Mouse (Mus musculus) kidney, postnatal 36 days (tissue): ENCODE measurements around the gene Cxadr.

Experiments used
- DNase-seq, 2 experiments: peaks; one replicate each; pipeline ENCODE4 v3.0.0; 2021 to 2022; ENCODE audit warnings: mixed read lengths in 2 of 2

Cxadr gene

GRCm38 (mm10) chr16:78301183-78301830, at the start of gene Cxadr:
Gene Cxadr (plus strand): TSS chr16:78301489.
- peak; percentile 89 to 92 for DNase-seq

DNA sequence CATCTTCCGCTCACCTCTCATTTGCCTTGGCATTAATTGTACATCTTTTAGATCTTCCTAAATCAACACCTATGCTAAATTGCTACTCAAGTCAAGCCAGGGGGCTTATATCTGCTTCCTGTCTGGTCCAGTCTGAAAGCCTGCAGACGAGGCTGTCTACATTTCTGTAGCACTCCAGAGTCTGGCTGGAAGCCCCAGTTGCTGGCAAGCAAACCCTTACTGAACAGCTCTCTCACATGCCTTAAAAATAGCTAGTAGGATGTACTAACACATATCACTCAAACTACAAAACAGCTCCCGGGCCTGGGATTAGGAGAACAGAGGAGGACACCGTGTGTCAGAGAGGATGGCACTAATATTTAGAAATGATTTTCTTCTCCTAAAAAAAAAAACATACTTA, 42.3 kb upstream of the Cxadr start:
- DNase-seq = no peak

DNA sequence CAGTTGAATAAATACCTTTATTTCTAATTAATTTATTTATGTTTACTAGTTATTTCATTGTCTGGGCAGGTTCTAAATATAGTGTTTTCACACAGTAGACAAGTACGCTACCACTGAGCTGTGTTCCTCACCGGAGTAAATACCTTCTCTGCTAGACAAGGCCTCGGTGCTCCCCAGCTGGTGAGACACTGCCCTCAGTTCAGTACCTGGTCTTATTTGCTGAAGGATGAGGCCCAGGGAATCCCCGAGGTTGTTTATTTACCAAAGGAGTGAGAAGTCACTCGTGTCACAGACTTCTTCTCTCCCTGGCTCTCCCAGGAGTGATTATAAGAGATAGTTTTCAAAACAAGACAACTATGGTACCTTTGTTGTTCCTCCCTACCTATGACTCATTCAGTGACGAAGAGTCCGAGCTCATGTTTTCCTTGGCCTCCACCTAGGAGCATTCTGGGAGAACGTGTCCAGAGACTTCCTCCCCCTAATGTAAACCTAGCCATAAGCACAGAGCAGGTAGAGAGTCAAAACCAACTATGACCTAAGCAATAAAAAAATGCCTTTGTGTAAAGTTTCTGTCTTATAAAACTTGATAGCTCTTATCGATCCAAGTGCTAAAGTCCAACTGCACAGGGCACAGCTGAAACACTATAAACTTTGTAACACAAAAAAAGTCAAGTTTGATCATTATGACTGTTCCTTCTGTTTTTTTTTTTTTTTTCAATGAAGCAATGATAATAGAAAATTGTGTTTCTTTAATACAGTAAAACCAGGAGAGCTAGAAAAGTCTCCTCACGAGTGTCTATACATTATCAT, 41.0 kb upstream of the Cxadr start:
- no peak for DNase-seq

DNA sequence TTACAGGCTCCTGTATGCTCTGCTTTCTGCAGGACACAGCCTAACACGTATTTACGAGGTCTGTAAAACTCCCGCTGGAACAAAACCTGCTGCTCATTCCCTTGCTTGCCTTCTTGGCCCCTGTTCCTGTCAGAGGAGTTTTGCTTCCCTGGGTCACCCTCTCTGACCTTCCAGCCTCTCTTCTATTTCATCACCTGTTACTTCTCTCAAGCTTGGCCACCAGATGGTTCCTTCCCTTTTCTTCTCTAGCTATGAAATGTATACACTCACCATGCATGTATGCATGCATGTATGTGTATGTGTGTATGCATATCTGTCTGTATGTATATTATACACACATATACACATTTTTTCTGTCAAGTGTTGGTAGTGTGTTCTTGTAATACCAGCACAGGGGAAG, 39.8 kb upstream of the Cxadr start:
- DNase-seq = no peak

DNA sequence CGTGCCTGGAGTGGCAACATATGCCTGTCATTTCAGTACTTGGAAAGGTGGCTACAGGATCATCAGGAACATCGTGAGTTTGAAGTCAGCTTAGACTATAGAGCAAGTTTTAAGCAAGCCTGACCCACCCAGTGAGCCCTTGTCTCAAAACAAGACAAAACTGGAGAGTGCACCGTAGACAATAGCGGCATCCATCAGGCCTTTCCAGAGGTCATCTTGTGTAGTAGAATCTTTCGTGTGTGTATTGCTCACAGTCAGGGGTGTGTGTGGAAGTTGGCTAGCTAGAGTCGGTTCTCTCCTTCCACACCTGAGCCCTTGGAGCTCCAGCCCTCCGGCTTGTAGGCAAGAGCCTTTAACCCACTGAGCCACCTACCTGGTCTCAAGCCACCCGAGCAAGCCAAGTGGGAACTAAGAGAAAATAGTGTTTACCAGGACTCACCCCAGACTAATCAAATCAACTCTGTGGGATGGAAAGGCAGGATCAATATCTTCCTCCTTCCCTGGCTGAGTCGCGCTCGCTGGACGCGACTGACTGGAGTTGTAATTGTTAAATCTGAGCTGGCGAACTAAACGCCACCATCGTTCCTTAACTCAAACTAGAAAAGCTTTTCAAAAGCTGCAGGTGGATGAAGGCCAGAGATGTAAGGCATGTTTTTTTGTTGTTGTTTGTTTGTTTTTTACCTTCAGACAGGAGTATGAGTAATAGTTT, 36.7 kb upstream of the Cxadr start:
- DNase-seq = no peak

- peak; percentile 83 to 88 for DNase-seq
Measured at GRCm38 (mm10) chr16:78265151-78265590, 36.1 kb upstream of the Cxadr start.

GRCm38 (mm10) chr16:78265826-78266225, 35.5 kb upstream of the Cxadr start:
- no peak for DNase-seq

GRCm38 (mm10) chr16:78267453-78267852, 33.8 kb upstream of the Cxadr start:
- no peak for DNase-seq

DNA sequence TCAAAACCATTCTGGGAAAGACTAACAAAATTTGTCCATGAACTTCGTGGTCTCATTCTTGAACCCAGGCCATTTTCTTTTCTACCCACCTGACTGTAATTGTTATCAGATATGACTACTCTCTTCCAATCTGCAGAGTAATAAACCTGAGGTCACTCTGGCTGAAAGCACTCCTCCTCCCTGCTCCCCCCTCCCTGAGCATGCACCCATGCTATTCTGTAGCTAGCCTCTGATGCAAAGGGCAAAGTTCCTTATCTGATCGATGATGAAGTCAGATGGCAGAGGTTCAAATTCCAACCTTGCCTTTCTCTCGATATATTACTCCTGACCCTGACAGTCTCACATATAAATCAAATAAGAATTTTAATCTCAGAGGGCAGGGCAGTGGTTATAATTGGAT, 33.1 kb upstream of the Cxadr start:
- no peak for DNase-seq

DNA sequence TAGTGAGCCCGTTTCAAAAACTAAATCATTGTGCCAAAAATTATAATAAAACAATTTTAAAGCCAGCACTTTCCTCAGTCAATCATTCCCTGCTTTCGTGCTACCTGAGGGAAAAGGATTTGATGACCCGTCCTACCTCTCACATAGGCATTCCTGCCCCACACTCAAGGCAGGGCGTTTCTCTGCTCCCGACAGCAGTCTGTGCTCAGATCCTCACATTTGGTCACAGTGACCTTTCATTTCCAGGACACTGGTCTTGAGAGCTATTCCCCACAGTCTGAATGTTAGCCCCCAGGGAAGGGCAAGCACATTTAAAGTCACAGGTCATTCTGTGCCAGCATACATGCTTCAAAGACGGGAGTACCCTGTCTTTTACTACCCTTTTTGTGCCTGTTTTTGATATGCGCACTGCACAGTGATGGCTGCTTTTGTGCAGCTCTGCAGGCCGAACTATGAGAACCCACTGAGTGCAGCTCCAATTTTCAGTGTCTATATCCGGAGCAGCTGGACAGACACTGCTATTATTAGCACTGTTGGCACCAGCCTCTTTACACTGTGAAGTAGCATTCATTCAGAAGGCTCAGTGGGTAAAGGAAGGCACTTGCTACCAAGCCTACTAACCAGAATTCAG, 26.3 kb upstream of the Cxadr start:
- no peak for DNase-seq

GRCm38 (mm10) chr16:78277567-78277966, 23.7 kb upstream of the Cxadr start:
- DNase-seq = no peak

- DNase-seq = no peak
Measured at GRCm38 (mm10) chr16:78280093-78280881, 21.0 kb upstream of the Cxadr start.

- no peak for DNase-seq
Measured at GRCm38 (mm10) chr16:78283231-78283630, 18.1 kb upstream of the Cxadr start.

DNA sequence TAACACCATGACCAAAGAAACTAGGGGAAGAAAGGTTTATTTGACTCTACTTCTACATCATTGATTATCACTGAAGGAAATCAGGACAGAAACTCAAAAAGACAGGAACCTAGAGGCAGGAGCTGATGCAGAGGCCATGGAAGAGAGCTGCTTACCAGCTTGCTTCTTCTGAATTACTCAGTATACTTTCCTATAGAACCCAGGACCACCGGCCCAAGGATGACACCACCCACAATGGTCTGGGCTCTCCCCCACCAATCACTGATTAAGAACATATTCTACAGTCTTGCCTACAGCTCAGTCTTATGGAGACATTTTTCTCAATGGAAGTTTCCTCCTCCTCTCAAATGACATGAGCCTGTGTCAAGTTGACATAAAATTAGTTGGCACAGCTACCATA, 7.2 kb upstream of the Cxadr start:
- no peak for DNase-seq

DNA sequence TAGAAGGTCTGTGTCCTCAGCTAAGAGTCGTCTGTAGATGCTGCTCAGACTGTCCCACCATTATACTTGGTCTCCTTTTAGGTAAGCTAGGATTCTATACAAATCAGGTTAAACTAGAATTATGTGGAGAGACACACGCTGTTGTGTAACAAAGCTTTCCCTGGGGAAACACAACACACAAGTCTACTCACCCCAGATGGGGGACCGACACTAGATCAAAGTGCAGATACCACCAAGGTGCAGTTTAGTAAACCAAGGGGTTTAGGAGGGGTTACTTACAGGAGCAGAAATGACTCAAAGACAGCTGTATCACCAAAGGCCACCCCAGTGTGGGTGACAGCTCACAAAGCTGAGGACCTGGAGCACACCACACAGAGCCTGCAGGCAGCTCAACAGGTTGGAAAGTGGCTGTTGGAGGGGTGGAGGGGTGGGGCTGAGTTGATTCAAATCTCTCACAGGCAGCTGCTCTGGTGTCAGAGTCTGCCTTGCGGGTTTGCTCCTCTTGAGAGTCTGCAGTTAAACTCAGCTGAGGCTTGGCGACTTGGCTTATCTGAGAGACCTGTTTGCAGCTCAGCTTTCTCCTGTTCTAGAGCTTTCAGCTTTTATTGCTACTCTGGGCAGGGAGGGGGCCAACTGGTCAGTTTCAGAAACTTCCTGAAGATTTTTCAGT, 6.5 kb upstream of the Cxadr start:
- DNase-seq = no peak

DNA sequence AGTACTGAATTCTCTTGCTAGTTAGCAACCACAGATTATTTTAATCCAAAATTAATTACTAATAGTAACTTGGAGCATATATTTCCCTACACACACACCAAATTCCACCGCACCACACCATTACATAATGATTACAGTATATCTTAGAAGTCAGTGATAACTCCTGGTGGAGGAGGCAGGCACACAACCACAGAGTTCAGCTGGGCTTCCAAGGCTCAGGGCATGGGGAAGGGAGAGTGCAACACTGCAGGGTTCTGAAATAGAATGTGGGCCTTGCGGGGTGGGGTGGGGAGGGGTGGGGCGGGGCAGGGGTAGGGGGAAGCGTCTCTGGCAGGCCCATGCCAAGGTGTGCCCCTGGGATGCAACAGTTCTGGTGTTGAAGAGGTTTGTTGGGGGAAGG, 5.7 kb upstream of the Cxadr start:
- no peak for DNase-seq

- no peak for DNase-seq
Measured at GRCm38 (mm10) chr16:78296114-78296513, 5.2 kb upstream of the Cxadr start.

DNA sequence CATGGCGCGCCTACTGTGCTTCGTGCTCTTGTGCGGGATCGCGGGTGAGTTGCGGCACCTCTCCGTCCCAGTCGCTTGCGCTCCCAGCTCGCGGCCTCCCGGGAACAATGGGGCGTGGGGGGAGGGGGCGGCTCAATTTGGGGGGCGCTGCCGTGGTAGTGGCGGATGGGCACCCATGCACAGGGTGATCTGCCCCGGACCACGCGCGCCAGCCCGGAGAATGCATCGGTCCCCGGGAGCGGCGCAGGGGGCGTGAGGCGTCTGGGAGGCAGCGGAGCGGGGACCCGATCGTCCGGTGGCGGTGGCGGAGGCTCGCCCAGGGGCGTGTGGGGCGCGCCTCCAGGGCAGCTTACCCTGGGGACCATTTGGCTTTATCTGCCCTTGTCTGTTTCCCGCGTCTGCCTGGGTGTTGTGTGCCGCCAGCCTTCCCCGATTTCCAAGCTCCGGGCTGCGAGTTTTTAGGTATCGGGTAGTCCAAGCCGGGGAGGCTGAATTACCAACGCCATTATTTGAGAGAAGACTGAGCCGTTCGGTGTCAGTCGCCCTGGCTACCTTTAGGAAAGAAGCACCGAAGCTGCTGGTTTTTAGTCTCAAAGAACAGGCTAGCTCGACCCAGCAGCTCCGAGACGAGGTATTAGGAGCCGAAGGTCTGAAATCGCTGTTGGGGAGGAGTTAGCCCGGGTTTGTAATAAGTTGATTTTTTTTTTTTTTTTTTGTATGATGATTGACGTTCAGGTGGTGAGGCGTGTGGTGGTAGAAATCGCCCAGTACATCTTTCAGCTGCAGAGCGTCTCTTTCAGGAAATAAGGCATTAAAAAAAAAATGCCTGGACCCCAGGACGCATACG, 765 bp downstream of the Cxadr start:
- peak in 1 of 2 experiments; percentile 55 for DNase-seq

DNA sequence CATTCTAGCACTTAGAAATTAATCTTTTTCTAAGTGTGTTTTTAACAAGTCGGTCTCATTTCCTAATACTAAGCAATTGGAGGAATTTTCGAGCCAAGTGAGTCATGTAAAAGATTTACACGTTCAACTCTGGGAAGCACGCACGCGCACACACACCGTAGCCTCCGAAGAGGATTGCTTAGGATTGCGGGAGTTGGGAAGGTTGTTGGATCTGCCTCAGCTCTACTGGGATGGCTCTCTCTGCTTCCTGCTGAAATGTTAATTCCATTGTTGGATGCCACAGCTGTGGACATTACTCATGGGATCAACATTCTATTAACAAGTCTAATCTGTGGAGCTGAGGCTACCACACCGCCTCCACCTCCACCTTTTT, 1.4 kb downstream of the Cxadr start:
- peak; percentile 10 to 47 for DNase-seq

GRCm38 (mm10) chr16:78305606-78306100, 4.4 kb downstream of the Cxadr start:
- no peak for DNase-seq

DNA sequence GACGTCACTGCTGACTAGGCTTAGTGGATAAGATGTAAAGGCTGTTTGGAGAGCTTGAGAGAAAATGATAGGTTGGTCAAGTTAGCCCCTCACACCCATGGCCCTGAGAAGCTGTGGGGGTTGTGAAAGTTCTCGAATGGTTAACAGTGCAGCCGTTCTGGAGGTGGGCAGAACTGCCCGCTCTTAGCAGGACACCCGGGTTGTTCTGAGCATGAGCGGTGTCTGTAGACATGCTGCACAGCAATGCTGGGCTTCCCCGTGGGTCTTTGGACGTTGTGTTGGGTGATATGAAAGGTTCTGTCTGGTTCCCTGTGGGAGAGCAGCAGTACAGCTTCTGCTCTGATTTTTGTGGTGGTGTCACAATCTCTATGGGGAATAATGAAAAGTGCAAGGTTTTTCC, 5.3 kb downstream of the Cxadr start:
- no peak for DNase-seq
